Mouse (Mus musculus) forebrain, embryonic 16.5 days (tissue): ENCODE measurements around the gene Lrrc10b. TPM values are rescaled to one million over a fixed set of nuclear protein-coding genes. Genes with fewer than 3 reads are reported as not detected.

Experiments used
- ATAC-seq: fragments of 200-750 bp; cut with Nextera tagmentation; 2 replicates; pipeline ENCODE4 v1.8.0; 2017; ENCODE audit warnings: mild to moderate bottlenecking, moderate library complexity
- H3K27ac ChIP-seq: fragments of 300-500 bp; sonication (generic); 2 replicates; pipeline ENCODE4 v1.5.1; 2014; ENCODE audit warnings: low read length, control low read depth
- H3K27me3 ChIP-seq: fragments of 300-500 bp; sonication (generic); replicated peaks from 2 replicates; pipeline ENCODE4 v1.6.1; 2014; ENCODE audit warnings: low read length; ENCODE audit not compliant: control insufficient read depth, insufficient read depth
- H3K36me3 ChIP-seq: fragments of 300-500 bp; sonication (generic); 2 replicates; pipeline ENCODE4 v1.6.1; 2014; ENCODE audit not compliant: control insufficient read depth, insufficient read depth
- H3K4me1 ChIP-seq: fragments of 300-500 bp; sonication (generic); replicated peaks from 2 replicates; pipeline ENCODE4 v1.6.1; 2014; ENCODE audit warnings: low read length; ENCODE audit not compliant: control insufficient read depth, insufficient read depth
- H3K4me2 ChIP-seq: fragments of 300-500 bp; sonication (generic); 2 replicates; pipeline ENCODE4 v1.6.1; 2014; ENCODE audit warnings: mild to moderate bottlenecking, low read length, control low read depth
- H3K4me3 ChIP-seq: fragments of 300-500 bp; sonication (generic); replicated peaks from 2 replicates; pipeline ENCODE4 v1.5.1; 2014; ENCODE audit warnings: mild to moderate bottlenecking, low read length, control low read depth
- H3K9ac ChIP-seq: fragments of 300-500 bp; sonication (generic); replicated peaks from 2 replicates; pipeline ENCODE4 v1.6.1; 2014; ENCODE audit warnings: low read depth, low read length, control low read depth
- H3K9me3 ChIP-seq: fragments of 300-500 bp; sonication (generic); 2 replicates; pipeline ENCODE4 v1.6.1; 2016; ENCODE audit warnings: low read length; ENCODE audit not compliant: control insufficient read depth
- WGBS: fragments of 180-500 bp; shearing (Covaris S2); extraction: QIAGEN DNeasy Blood & Tissue Kit; methylation state at CpG from one replicate; pipeline ENCODE4 v1.1.7; 2014; 5-methylcytosine and 5-hydroxymethylcytosine counted together
- polyA plus RNA-seq: library from polyadenylated mRNA; unstranded; fragments of >200 nt; fragmentation: Nextera tagmentation; extraction: Ambion mirVana; gene quantifications from 2 replicates; pipeline ENCODE4 v1.2.1, GENCODE M21; 2015

Gene Lrrc10b
- polyA plus RNA-seq, 1 experiment from 2014 or later: 0.99 TPM

- Histone ChIP-seq H3K36me3 (no peaks in the 10 kb centered on the region), H3K4me3 (no peak overlapping the region), H3K9me3 (no peaks in the 10 kb centered on the region), H3K27ac (no peak overlapping the region), H3K4me1 (no peaks in the 10 kb centered on the region), H3K27me3 (no peaks in the 10 kb centered on the region), H3K4me2 (no peak overlapping the region), H3K9ac (no peak overlapping the region)
- 18% methylated on average over 6 of the region's 6 CpGs for WGBS
- no peak for ATAC-seq
Observed at GRCm38 (mm10) chr19:10473779-10474178, 16.5 kb upstream of the Lrrc10b start.

GRCm38 (mm10) chr19:10472958-10473357 lies 15.7 kb upstream of the Lrrc10b start:
- Histone ChIP-seq H3K4me1 (no peaks in the 10 kb centered on the region), H3K27ac (no peak overlapping the region), H3K4me3 (no peak overlapping the region), H3K4me2 (no peak overlapping the region), H3K27me3 (no peaks in the 10 kb centered on the region), H3K36me3 (no peaks in the 10 kb centered on the region), H3K9ac (no peak overlapping the region), H3K9me3 (no peaks in the 10 kb centered on the region)
- WGBS: 68% methylated on average over 3 of the region's 3 CpGs
- no peak for ATAC-seq

GRCm38 (mm10) chr19:10469171-10469658 lies 11.9 kb upstream of the Lrrc10b start:
- H3K4me3 ChIP-seq: no peak overlapping the region
- no peak overlapping the region for H3K27ac ChIP-seq
- WGBS: 58% methylated on average over 8 of the region's 8 CpGs
- H3K36me3 ChIP-seq: no peaks in the 10 kb centered on the region
- no peak for ATAC-seq
- H3K27me3 ChIP-seq: no peaks in the 10 kb centered on the region
- H3K4me1 ChIP-seq: no peaks in the 10 kb centered on the region
- no peak overlapping the region for H3K9ac ChIP-seq
- H3K9me3 ChIP-seq: no peaks in the 10 kb centered on the region
- no peak overlapping the region for H3K4me2 ChIP-seq

GRCm38 (mm10) chr19:10464427-10464826 lies 7.2 kb upstream of the Lrrc10b start:
- no peak for ATAC-seq
- Histone ChIP-seq H3K36me3 (no peaks in the 10 kb centered on the region), H3K4me2 (no peak overlapping the region), H3K4me3 (no peak overlapping the region), H3K27ac (no peak overlapping the region), H3K4me1 (no peaks in the 10 kb centered on the region), H3K9ac (no peak overlapping the region), H3K27me3 (peaks cover 8% of the 10 kb centered on the region), H3K9me3 (no peaks in the 10 kb centered on the region)
- 11% methylated on average over 4 of the region's 4 CpGs for WGBS

- WGBS: 47% methylated on average over 7 of the region's 7 CpGs
- H3K27ac ChIP-seq: no peak overlapping the region
- H3K27me3 ChIP-seq: peaks cover 29% of the 10 kb centered on the region
- no peak for ATAC-seq
- H3K4me3 ChIP-seq: no peak overlapping the region
- no peak overlapping the region for H3K4me2 ChIP-seq
- no peaks in the 10 kb centered on the region for H3K36me3 ChIP-seq
- peaks cover 17% of the 10 kb centered on the region for H3K4me1 ChIP-seq
- H3K9me3 ChIP-seq: no peaks in the 10 kb centered on the region
- H3K9ac ChIP-seq: no peak overlapping the region
Observed at GRCm38 (mm10) chr19:10461584-10461983, 4.3 kb upstream of the Lrrc10b start.

GRCm38 (mm10) chr19:10459907-10460306 lies 2.6 kb upstream of the Lrrc10b start:
- no peak overlapping the region for H3K27ac ChIP-seq
- H3K9ac ChIP-seq: no peak overlapping the region
- 45% methylated on average over 11 of the region's 11 CpGs for WGBS
- no peak overlapping the region for H3K4me3 ChIP-seq
- ATAC-seq: no peak
- H3K4me2 ChIP-seq: no peak overlapping the region
- H3K27me3 ChIP-seq: peaks cover 44% of the 10 kb centered on the region
- no peaks in the 10 kb centered on the region for H3K36me3 ChIP-seq
- no peaks in the 10 kb centered on the region for H3K9me3 ChIP-seq
- peaks cover 23% of the 10 kb centered on the region for H3K4me1 ChIP-seq

GRCm38 (mm10) chr19:10458096-10458495 lies 823 bp upstream of the Lrrc10b start:
- peak; percentile 15; the same call in 1 of the 2 replicates for ATAC-seq
- Histone ChIP-seq H3K9ac (no peak overlapping the region), H3K27ac (no peak overlapping the region), H3K27me3 (peaks cover 46% of the 10 kb centered on the region), H3K4me1 (peaks cover 23% of the 10 kb centered on the region), H3K4me2 (peak overlapping the region; percentile 71), H3K9me3 (no peaks in the 10 kb centered on the region), H3K36me3 (no peaks in the 10 kb centered on the region), H3K4me3 (peak overlapping the region; percentile 49)
- 18% methylated on average over 8 of the region's 8 CpGs for WGBS

GRCm38 (mm10) chr19:10457484-10457800 lies 169 bp upstream of the Lrrc10b start:
- H3K36me3 ChIP-seq: no peaks in the 10 kb centered on the region
- no peak overlapping the region for H3K27ac ChIP-seq
- under 1% methylated on average over 22 of the region's 34 CpGs for WGBS
- H3K27me3 ChIP-seq: peaks cover 46% of the 10 kb centered on the region
- no peaks in the 10 kb centered on the region for H3K9me3 ChIP-seq
- H3K4me3 ChIP-seq: peak overlapping the region; percentile 49
- H3K9ac ChIP-seq: peak overlapping the region; percentile 47
- H3K4me2 ChIP-seq: peak overlapping the region; percentile 71
- ATAC-seq: peak; percentile 91
- H3K4me1 ChIP-seq: peaks cover 23% of the 10 kb centered on the region

- ATAC-seq: no peak
- H3K9me3 ChIP-seq: no peaks in the 10 kb centered on the region
- no peaks in the 10 kb centered on the region for H3K36me3 ChIP-seq
- H3K4me3 ChIP-seq: no peak overlapping the region
- H3K27ac ChIP-seq: no peak overlapping the region
- no peak overlapping the region for H3K9ac ChIP-seq
- no peak overlapping the region for H3K4me2 ChIP-seq
- H3K4me1 ChIP-seq: peaks cover 23% of the 10 kb centered on the region
- H3K27me3 ChIP-seq: peaks cover 42% of the 10 kb centered on the region
- WGBS: 82% methylated on average over 3 of the region's 3 CpGs
Observed at GRCm38 (mm10) chr19:10455437-10455806, 1.9 kb downstream of the Lrrc10b start.

GRCm38 (mm10) chr19:10454718-10455436 lies 2.4 kb downstream of the Lrrc10b start:
- Histone ChIP-seq H3K27ac (no peak overlapping the region), H3K9me3 (no peaks in the 10 kb centered on the region), H3K36me3 (no peaks in the 10 kb centered on the region), H3K4me3 (no peak overlapping the region), H3K9ac (no peak overlapping the region), H3K4me1 (peaks cover 23% of the 10 kb centered on the region), H3K4me2 (no peak overlapping the region), H3K27me3 (peaks cover 41% of the 10 kb centered on the region)
- no peak for ATAC-seq
- WGBS: 72% methylated on average over 4 of the region's 4 CpGs
